Mouse (Mus musculus) small intestine, adult 2 months (tissue): ENCODE measurements around the gene Gm49661.
A peak's percentile ranks its signal among the peaks of the same experiment; 100 is the strongest.

ENCODE experiments used
- CTCF ChIP-seq: fragments of 200-500 bp; IDR thresholded peaks from 2 replicates; pipeline ENCODE4 v1.5.1; 2012; ENCODE audit warnings: low read depth, mild to moderate bottlenecking, control low read depth, inconsistent platforms, low read length, moderate library complexity, mixed read lengths; ENCODE audit not compliant: insufficient replicate concordance, insufficient read length; ENCODE audit errors: extremely low read depth
- POLR2A ChIP-seq: fragments of 200-500 bp; IDR thresholded peaks from 2 replicates; pipeline ENCODE4 v1.6.1; 2012; ENCODE audit warnings: low read depth, mild to moderate bottlenecking, control low read depth, inconsistent platforms, low read length, moderate library complexity

DNA sequence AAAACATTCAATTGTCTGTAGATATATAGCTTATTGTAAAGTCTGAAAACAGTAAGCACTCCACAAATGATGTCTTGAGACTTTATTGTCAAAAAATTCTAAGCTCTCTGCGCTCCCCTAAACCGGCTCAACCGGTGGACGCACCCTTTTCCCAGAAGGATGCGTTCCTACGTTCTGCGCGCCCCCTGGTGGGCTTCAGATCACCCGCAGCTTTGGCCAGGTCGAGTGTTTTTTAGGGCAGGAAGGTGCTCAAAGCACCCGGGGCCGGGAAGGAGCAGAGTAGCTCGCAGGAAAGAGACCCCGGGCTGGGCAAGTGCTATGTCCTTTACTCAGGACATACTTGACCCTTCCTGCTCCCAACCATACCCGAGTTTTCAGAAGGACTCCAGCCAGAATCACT is 20.6 kb upstream of the Gm49661 start:
- peak; percentile 90; the same call in 1 of the 2 replicates for TF ChIP-seq CTCF
- no peak; the same call in 1 of the 2 replicates for TF ChIP-seq POLR2A
